Mouse (Mus musculus): ENCODE measurements around the gene Cenpa. TPM values are rescaled to one million over a fixed set of nuclear protein-coding genes. Genes with fewer than 3 reads are reported as not detected.

Cenpa gene
- polyA plus RNA-seq, 1 experiment from 2014 or later = 33.0 TPM

DNA sequence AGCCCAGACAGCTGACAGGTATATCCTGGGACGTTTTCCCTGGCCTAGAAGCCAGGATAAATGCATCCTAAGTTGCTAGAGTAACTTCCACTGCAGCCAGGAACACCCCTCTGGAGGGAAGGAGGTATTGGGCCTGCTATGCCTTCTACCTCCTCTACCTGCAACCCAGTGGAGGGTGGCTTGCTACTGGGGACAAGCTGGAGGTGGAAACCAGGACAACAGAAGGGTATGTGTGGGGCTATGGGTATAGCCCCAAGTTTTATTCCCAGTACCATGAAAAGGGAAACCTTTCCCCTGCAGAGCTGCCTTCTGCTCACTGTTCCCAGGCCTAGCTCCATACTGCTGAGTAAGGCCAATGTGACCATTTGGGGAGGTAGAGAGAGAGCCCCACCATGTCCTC is 42.3 kb upstream of the Cenpa start:
- no peak overlapping the region for H3K27ac ChIP-seq (replicated peaks)
- WGBS = 31% methylated on average over 1 of the region's 1 CpGs
- H3K9ac ChIP-seq (replicated peaks) = no peak overlapping the region
- ATAC-seq (ENCODE audit: low FRiP score) = no peak
- H3K4me3 ChIP-seq (replicated peaks) = no peak overlapping the region
- no peak overlapping the region for H3K4me2 ChIP-seq
- H3K4me1 ChIP-seq = peaks cover 14% of the 10 kb centered on the region
- peaks cover 29% of the 10 kb centered on the region for H3K27me3 ChIP-seq (replicated peaks)
- H3K9me3 ChIP-seq (replicated peaks) = no peaks in the 10 kb centered on the region
- H3K36me3 ChIP-seq = no peaks in the 10 kb centered on the region

DNA sequence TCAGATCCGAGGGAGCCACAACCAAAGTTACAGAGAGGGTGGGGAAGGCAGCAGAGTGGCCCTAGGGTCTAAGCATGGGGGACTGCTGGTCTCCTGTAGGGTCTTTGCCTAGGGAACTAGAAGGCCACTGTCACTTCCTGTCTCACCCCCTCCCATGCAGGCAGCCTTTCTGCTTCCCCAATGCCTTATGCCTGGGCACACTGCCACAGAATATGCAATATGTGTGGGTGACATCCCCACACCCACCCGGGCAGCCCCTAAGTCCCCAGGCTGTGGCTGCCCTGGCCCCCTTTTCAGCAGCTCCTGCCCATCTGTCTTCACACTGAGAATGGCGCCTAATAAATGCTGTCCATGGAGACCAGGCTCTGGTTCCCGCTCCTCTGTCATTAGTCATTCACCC is 41.7 kb upstream of the Cenpa start:
- Histone ChIP-seq H3K27ac (replicated peaks) (no peak overlapping the region), H3K9ac (replicated peaks) (no peak overlapping the region), H3K4me1 (peaks cover 14% of the 10 kb centered on the region), H3K36me3 (no peaks in the 10 kb centered on the region), H3K9me3 (replicated peaks) (no peaks in the 10 kb centered on the region), H3K27me3 (replicated peaks) (peaks cover 29% of the 10 kb centered on the region), H3K4me2 (no peak overlapping the region), H3K4me3 (replicated peaks) (no peak overlapping the region)
- 45% methylated on average over 4 of the region's 4 CpGs for WGBS
- no peak for ATAC-seq (ENCODE audit: low FRiP score)

DNA sequence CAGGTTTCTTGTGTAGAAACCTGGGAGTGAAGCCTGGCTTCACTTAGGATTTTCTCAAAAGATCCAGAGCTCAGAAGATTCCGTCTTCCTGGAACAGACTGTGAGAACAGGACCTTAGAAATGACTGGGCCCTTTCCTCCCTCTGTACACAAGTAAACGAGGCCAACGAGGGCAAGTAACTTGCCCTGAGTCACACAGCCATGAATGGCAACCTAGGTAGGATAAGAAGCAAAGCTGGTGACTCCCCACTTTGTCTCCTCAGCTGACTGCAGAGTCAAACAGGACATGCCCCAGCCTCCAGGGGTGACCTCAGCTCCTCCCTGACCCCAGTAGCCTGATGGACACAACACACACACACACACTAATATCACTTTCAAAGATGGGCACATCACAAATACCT is 41.2 kb upstream of the Cenpa start:
- no peak overlapping the region for H3K27ac ChIP-seq (replicated peaks)

DNA sequence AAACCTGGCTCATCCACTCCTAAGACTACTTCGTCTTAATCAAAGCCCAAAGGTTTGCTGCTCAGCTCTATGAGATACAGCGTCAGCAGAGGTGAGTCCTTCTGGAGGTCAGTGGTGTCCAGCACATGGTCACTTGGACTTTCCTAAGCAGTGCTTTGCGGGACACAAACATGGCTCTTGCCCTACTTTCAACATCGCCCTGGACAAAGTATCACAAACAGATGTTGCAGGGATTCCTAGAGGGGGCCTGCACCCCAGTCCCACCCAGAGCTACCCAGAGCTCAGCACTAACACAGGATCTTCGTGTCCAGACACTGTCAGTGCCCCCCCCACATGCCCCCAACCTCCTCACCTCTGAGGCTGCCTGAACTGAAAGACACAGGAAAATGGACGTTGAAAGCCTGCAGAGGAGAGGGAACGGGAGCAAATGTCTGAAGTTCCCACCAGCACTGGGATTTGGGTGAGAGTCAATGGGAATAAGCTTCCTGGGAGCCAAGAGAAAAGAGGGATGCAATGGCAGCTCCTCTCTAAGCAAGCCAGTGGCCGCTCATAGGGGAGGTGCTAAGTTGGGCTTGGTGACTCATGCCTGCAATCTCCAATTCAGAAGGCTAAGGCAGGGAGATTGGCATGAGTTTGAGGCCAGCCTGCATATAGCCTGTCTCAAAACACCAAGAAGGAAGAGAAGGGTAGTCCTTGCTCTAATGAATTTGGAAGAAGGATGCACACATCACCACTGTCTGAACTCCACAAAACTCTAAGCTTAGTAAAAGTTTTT is 40.1 kb upstream of the Cenpa start:
- H3K27me3 ChIP-seq (replicated peaks) = peaks cover 17% of the 10 kb centered on the region
- H3K27ac ChIP-seq (replicated peaks) = no peak overlapping the region
- no peak overlapping the region for H3K4me3 ChIP-seq (replicated peaks)
- H3K9me3 ChIP-seq (replicated peaks) = no peaks in the 10 kb centered on the region
- H3K4me1 ChIP-seq = peaks cover 14% of the 10 kb centered on the region
- 85% methylated on average over 8 of the region's 8 CpGs for WGBS
- H3K36me3 ChIP-seq = no peaks in the 10 kb centered on the region
- H3K4me2 ChIP-seq = no peak overlapping the region
- no peak overlapping the region for H3K9ac ChIP-seq (replicated peaks)
- ATAC-seq (ENCODE audit: low FRiP score) = no peak

More for the DNA sequence above, 41.2 kb upstream of the Cenpa start:
- WGBS = 80% methylated on average over 3 of the region's 3 CpGs
- no peak overlapping the region for H3K4me2 ChIP-seq
- peaks cover 28% of the 10 kb centered on the region for H3K27me3 ChIP-seq (replicated peaks)
- H3K4me3 ChIP-seq (replicated peaks) = no peak overlapping the region
- ATAC-seq (ENCODE audit: low FRiP score) = no peak
- H3K4me1 ChIP-seq = peaks cover 14% of the 10 kb centered on the region
- H3K9ac ChIP-seq (replicated peaks) = no peak overlapping the region
- H3K9me3 ChIP-seq (replicated peaks) = no peaks in the 10 kb centered on the region
- H3K36me3 ChIP-seq = no peaks in the 10 kb centered on the region

DNA sequence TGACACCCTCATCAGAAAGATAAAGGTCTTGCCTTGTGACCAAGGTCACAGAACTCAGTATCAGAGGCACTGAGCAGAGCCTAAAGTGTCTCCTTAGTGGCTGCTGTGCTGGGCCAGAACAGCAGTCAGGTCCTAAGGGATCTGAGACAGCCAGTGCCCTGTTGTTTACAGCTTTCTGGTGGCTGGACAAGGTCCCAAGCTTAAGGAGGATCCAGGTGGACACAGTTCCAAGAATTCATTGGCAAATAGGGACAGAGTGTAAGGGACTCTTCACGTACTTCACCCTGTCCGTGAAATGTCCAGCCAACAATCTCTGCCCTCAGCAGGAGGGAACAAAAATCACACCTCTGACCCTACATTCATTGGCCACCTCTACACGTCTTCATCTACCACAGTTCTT is 38.1 kb upstream of the Cenpa start:
- no peak for ATAC-seq (ENCODE audit: low FRiP score)
- Histone ChIP-seq H3K36me3 (no peaks in the 10 kb centered on the region), H3K9me3 (replicated peaks) (no peaks in the 10 kb centered on the region), H3K4me1 (no peaks in the 10 kb centered on the region), H3K27ac (replicated peaks) (no peak overlapping the region), H3K4me3 (replicated peaks) (no peak overlapping the region), H3K4me2 (no peak overlapping the region), H3K9ac (replicated peaks) (no peak overlapping the region), H3K27me3 (replicated peaks) (0 out of 2 replicates have a peak, but pooled peaks cover 3% of the 10 kb centered on the region)
- 90% methylated on average over 3 of the region's 3 CpGs for WGBS

DNA sequence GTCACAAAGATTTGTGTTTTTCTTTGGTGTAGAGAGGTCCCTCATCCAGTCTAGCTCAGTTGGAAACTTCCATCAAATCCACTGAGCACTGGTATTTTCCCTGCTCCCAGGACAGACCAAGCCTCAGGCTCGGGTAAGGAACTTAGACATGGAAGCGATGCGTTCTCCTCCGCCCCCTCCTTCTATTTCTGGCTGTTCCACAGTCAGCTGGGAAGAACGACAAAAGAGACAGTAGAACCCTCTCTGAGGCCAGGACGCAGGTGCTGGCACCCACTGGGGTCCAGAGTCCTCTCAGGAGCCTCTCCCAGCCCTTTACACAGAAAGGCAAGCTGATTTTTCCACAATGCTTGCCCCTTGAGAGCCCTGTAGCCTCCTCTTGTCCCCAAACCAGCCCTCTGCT is 36.2 kb upstream of the Cenpa start:
- Histone ChIP-seq H3K4me3 (replicated peaks) (no peak overlapping the region), H3K36me3 (no peaks in the 10 kb centered on the region), H3K9ac (replicated peaks) (no peak overlapping the region), H3K27me3 (replicated peaks) (no peaks in the 10 kb centered on the region), H3K4me1 (no peaks in the 10 kb centered on the region), H3K9me3 (replicated peaks) (no peaks in the 10 kb centered on the region), H3K4me2 (no peak overlapping the region), H3K27ac (replicated peaks) (no peak overlapping the region)
- WGBS = 78% methylated on average over 6 of the region's 6 CpGs
- no peak for ATAC-seq (ENCODE audit: low FRiP score)

DNA sequence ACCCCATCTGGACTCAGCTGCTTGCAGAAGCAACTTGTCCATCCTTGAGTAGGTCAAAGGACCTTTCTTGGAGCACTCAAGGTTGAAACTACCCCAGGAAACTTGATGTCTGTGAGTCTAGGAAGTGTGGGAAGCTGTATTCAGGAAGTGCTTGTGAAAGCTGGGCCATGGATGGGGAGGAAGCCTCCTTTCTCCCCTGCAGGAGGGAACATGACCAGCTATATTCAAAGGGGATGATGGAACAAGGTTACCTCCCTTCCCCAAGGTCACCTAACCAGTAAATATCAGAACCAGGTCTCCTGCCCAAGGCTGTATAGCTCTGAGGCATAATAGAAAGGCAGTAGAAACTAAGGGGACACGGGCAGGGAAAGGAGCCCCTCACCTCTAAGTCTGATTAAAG is 34.4 kb upstream of the Cenpa start:
- ATAC-seq (ENCODE audit: low FRiP score) = no peak
- Histone ChIP-seq H3K36me3 (no peaks in the 10 kb centered on the region), H3K27me3 (replicated peaks) (no peaks in the 10 kb centered on the region), H3K9ac (replicated peaks) (no peak overlapping the region), H3K4me1 (no peaks in the 10 kb centered on the region), H3K4me3 (replicated peaks) (no peak overlapping the region), H3K4me2 (no peak overlapping the region), H3K27ac (replicated peaks) (no peak overlapping the region), H3K9me3 (replicated peaks) (no peaks in the 10 kb centered on the region)
- 84% methylated on average over 1 of the region's 1 CpGs for WGBS

DNA sequence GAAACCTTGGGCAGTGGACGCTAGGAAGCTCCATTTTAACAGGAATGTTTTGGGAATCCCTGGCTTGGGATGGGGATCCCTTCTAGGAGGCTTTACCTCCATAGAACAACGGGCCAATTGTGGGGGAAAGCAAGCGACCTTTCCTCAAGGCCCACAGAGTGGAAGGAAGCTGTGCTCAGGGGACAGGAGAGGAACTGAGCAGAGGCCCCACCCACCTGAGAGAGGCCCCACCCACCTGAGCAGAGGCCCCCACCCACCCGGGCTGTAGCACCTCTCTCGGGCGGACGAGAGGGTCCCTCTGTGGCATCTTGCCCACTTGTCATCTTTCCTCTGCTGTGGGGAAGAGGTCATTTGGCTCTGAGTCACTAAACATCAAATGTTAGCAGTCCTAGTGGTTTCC is 29.6 kb upstream of the Cenpa start:
- Histone ChIP-seq H3K27ac (replicated peaks) (no peak overlapping the region), H3K4me3 (replicated peaks) (no peak overlapping the region), H3K4me1 (no peaks in the 10 kb centered on the region), H3K4me2 (no peak overlapping the region), H3K36me3 (no peaks in the 10 kb centered on the region), H3K9me3 (replicated peaks) (no peaks in the 10 kb centered on the region), H3K9ac (replicated peaks) (no peak overlapping the region), H3K27me3 (replicated peaks) (no peaks in the 10 kb centered on the region)
- ATAC-seq (ENCODE audit: low FRiP score) = no peak
- 47% methylated on average over 7 of the region's 7 CpGs for WGBS

DNA sequence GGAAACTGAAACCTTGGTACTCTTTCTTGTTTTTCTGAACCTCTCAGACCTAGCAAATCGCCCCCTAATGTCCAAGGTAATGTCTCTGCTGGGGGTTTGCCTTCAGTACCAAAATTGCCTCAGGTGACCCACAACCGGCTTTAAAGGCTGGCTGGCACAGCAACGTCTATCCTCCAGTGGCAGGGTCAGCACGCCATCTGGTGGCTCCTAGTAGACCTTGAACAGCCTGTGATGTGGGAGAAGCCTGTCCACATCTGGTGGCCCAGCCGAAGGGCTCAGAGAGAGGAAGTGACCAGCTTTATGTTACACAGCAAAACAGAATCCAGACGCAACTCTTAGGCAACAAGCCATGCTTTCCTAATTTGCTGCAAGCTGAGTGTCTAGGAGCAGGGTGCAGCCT is 28.5 kb upstream of the Cenpa start:
- Histone ChIP-seq H3K27me3 (replicated peaks) (no peaks in the 10 kb centered on the region), H3K36me3 (no peaks in the 10 kb centered on the region), H3K4me3 (replicated peaks) (no peak overlapping the region), H3K27ac (replicated peaks) (no peak overlapping the region), H3K4me1 (no peaks in the 10 kb centered on the region), H3K9ac (replicated peaks) (no peak overlapping the region), H3K4me2 (no peak overlapping the region), H3K9me3 (replicated peaks) (no peaks in the 10 kb centered on the region)
- WGBS = 5% methylated on average over 6 of the region's 6 CpGs
- ATAC-seq (ENCODE audit: low FRiP score) = peak; percentile 68; the same call in 1 of the 2 replicates

DNA sequence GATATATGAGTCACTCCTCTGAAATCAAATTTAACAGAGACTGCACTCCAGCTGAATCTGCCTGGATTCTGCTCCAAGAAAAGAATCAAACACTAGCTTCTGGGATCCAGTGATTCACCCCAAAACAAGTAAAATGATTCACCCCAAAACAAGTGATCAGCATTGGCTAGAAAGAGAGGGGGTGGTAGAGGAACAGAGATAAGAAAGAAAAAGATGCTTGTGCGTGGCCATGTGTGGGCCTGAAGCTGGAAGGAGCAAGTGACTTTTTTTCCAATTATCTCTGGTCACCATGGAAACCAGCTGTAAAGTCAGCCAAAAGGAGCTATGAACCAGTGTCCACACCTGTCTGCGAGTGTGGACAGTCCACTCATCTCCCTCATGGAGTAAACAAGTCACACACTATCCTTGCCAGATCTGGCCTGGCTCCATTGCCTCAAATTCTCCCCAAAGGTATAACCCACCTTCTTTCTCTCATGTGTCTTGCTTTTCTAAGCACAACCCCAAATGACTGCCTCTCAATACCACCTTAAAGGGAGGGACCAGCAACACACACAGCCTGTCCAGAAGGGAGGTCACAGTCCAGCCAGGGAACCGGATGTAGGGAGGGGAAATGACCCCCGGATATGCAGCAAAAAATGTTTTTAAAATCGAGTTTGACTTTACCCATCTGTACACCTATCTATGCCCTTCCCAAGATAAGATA is 22.9 kb upstream of the Cenpa start:
- H3K4me3 ChIP-seq (replicated peaks) = no peak overlapping the region
- H3K9me3 ChIP-seq (replicated peaks) = no peaks in the 10 kb centered on the region
- H3K9ac ChIP-seq (replicated peaks) = no peak overlapping the region
- H3K27ac ChIP-seq (replicated peaks) = no peak overlapping the region
- H3K4me1 ChIP-seq = peaks cover 15% of the 10 kb centered on the region
- WGBS = 69% methylated on average over 5 of the region's 5 CpGs
- H3K4me2 ChIP-seq = no peak overlapping the region
- no peak for ATAC-seq (ENCODE audit: low FRiP score)
- H3K27me3 ChIP-seq (replicated peaks) = no peaks in the 10 kb centered on the region
- no peaks in the 10 kb centered on the region for H3K36me3 ChIP-seq

DNA sequence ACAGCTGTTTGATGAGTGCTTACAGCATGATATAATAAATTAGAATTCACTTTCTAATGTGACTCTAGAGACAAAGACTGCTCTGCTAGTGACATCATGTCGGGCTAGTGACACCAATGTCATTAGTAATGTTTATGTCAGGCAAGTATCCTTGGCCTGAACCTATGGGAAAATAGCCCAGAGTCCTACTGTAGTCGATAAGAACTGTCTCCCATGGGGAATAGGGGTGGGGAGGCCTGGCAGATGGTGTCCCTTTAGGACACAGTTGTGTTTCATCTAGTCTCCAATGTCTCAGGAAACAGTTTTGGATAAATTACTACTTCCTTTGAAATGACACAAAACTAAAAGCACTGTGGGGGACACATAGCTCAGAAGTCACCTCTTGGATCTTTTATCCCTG is 20.5 kb upstream of the Cenpa start:
- no peak overlapping the region for H3K4me3 ChIP-seq (replicated peaks)
- no peak overlapping the region for H3K27ac ChIP-seq (replicated peaks)
- no peak for ATAC-seq (ENCODE audit: low FRiP score)
- H3K4me1 ChIP-seq = peaks cover 22% of the 10 kb centered on the region
- no peaks in the 10 kb centered on the region for H3K9me3 ChIP-seq (replicated peaks)
- H3K36me3 ChIP-seq = 0 out of 2 replicates have a peak, but pooled peaks cover 2% of the 10 kb centered on the region
- no peak overlapping the region for H3K4me2 ChIP-seq
- no peaks in the 10 kb centered on the region for H3K27me3 ChIP-seq (replicated peaks)
- 57% methylated on average over 2 of the region's 2 CpGs for WGBS
- no peak overlapping the region for H3K9ac ChIP-seq (replicated peaks)

DNA sequence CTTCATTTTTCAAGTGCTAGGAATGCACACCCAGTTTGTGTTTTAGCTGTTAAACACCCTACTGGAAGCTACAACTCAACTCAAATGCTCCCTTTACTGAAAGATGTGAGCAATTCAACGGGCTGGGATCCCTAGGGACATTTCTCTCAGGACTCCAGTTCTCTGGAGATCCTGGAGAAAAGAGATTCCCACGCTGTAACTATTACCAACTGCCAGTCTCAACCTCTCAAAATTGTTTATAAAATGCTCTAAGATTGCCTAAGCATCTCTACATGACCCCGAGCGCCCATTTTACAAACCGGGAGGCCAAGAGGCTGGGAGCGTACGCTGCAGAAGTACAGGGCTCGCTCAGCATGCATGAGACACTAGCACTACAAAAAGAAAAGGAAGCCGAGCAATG is 19.2 kb upstream of the Cenpa start:
- peak overlapping the region; percentile 82 for H3K27ac ChIP-seq (replicated peaks)
- peak; percentile 19 for ATAC-seq (ENCODE audit: low FRiP score)
- WGBS = 15% methylated on average over 9 of the region's 9 CpGs
- no peaks in the 10 kb centered on the region for H3K9me3 ChIP-seq (replicated peaks)
- H3K4me3 ChIP-seq (replicated peaks) = peak overlapping the region; percentile 89
- 0 out of 2 replicates have a peak, but pooled peaks cover 2% of the 10 kb centered on the region for H3K36me3 ChIP-seq
- peaks cover 22% of the 10 kb centered on the region for H3K4me1 ChIP-seq
- H3K27me3 ChIP-seq (replicated peaks) = no peaks in the 10 kb centered on the region
- peak overlapping the region; percentile 96 for H3K4me2 ChIP-seq
- peak overlapping the region; percentile 73 for H3K9ac ChIP-seq (replicated peaks)

All from neural tube, embryonic 15.5 days (tissue).